Mouse (Mus musculus) c-Kit-positive CD71-negative TER-119-negative erythroid progenitor cells, embryonic 14.5 days (primary cell): ENCODE measurements around the gene Dis3l.
A peak's percentile ranks its signal among the peaks of the same experiment; 100 is the strongest.

ENCODE experiments used
- DNase-seq: peaks from one replicate; pipeline ENCODE4 v3.0.0-alpha.2; 2013; ENCODE audit warnings: low read depth

Gene Dis3l

DNA sequence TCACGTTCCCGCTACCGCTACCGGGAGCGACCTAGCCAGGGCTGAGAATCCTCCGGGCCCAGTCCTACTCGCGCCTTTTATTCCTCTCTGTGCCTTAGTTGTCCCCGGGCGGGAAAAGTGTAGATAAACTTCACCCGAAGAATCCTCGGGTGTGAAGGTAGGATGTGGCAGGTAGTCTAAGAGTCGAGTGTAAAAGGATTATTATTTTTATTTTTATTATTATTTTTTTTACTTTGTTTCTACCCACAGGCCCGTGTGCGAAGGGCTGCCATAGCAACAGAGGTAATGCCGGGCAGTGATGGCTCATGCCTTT, at the start of gene Dis3l:
Dis3l (minus strand) TSS at position 35 of the 313 bp plus-strand sequence.
- no peak for DNase-seq

DNA sequence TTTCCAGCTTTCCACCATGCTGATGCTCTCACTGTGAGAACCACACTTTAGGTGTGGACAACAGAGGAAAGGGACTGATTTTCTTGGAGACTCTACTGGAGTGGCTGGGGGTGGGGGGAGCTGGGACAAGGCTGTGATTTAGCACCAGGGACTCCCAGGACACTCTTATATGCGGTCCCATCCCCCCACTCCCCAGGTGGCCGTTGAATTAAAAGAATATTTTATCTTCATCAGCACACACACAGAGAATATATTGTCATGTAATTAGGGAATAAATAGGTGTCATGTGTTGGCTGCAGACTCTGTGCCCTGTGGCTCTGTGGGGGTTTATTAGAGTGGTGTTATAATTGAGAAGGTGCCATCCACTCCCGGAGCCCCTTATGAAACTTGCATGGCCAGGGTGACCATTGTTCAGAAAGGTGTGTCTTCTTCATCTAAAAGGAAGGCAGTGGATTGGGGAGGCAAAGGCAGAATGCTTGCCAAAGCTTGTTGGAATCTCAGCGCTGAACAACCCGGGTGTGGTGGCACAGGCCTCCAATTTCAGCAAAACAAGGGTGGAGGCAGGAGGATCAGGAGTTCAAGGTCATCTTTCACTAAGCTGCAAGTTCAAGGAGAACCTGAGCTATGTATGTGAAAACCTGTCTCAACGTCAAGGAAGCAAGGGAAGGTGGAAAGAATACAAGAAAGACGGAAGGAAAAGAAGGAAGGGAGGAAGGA, 48.6 kb upstream of the Dis3l start:
- no peak for DNase-seq

DNA sequence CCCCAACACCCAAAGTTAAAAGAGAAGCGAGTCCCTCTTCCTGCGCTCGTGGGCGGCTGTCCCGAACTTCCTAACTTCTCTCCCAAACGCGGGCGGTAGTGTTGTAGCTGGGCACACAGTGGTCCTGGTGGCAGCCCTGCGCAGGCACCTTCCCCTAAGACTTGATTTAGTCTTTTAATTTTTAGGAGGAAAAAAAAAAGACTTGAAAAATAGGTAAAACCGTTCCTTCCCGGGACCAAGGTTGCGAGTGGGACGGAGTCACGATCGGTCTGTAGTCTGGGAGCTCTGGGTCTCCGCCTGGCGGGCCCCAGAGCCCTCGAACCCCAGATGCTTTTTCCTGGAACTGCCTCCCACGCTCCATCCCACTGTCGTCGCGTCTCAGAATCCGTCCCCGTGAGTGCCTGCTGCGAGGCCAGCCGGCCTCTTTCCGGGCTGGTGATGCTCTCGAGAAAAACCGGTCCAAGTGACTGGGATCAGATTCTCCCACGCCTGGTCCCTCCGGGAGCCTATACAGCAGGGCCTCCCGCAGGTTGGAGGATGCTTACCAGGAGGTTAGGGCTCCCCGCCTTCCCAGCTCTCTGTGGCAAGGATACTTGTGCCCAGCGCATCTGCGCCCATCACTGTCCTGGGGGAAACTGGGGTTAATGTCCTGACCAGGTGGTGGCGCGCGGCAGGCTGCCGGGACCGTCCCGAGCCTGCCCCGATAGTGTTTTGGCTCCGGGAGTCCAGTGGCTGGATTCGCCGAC, 45.6 kb upstream of the Dis3l start:
- no peak for DNase-seq

DNA sequence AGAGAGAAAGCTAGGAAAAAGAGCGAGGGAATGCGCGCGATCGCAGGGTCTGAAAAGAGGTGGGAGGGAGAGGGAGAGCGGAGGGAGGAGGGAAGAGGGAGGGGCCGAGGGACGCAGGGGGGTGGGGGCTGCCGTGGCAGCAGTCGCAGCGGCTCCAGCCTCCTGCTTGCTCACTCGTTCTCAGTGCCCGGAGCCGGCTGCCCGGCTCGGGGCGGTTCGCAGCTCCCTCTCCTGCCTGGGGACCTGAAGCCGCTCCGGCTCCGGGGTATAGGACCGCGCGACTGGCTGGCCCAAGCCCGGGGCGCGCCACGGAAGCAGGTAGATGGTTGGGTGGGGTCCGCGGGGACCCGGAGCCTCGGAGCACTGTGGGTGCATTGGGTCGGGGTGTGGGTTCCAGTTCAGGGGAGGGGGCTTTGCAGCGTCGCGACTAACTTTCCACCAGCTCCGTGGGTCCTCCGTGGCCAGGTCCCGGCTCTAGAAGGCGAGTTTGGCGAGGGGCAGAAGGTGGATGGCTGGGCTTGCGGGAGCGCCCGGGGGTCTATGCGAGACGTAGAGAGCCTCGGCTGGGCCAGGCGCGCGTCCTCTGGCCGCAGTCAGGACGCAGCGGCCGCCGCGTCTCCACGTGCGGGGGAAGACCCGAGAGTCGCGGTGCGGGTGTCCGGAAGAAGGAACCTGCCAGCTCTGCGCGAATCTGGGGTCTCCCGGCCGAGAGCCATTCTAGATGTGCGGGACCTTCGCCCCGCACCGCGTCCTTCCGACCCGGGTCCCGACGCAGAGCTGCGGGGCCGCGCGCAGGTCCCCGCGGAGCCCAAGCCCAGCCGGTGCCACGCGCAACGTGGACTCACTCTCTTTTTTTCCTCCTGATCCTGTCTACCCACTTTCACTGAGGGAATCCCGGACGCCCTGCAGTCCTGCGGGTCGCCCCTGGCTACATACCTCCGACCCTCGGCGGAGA, 44.7 kb upstream of the Dis3l start, which contains the start of gene Megf11:
Megf11 (plus strand) TSS at position 116 of the 955 bp plus-strand sequence.
- DNase-seq: peak; percentile 13

DNA sequence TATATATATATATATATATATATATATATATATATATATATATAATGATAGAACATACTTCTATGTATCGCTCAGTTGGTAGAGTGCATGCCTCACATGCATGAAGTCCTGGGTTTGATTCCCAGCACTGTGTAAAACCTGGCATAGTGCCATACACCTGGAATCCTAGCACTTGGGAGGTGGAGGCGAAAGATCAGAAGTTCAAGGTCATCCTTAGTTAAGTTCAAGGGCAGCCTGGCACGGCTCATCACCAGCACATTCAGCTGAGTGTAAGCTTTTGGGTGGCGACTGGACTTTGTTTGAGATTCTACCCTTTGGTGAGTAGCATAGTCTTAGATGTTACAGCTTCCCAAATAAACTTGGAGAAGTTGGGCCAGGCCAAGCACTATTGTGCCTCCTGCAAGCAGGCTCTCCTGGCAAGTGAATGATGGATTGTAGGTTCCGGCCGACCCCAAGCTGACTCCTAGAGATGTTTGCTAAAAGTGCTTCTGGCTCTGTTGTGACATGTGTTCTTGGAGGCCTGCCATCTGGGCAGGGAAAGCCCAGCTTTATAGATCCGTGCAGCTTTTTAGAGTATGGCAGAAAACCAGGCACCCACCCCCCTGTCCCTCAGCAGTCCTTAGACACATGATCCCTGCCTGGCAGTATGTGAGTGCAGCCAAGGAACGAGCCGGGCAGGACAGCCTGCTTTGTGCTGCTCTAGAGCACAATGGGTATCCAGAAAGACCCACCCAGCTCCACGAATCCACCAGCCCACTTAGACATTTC, 42.1 kb upstream of the Dis3l start:
- DNase-seq: no peak

DNA sequence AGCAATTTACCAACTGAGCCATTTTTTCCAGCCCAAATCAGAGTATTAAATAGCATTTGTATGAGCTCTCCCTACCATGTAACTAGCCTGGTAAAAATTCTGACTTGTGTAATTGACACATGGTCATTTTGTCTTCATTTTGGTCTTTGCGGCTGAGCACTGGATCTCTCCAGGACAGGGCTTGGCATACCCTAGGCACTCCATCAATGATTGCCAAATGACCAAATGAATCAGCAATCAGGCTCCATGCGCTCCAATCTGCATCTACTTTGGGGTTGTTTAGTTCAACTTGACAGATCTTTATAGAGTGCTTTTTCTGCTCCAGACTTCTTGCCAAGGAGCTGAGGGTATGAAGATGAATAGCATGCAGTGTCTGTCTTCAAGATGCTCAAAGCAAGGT, 35.3 kb upstream of the Dis3l start:
- DNase-seq: no peak

DNA sequence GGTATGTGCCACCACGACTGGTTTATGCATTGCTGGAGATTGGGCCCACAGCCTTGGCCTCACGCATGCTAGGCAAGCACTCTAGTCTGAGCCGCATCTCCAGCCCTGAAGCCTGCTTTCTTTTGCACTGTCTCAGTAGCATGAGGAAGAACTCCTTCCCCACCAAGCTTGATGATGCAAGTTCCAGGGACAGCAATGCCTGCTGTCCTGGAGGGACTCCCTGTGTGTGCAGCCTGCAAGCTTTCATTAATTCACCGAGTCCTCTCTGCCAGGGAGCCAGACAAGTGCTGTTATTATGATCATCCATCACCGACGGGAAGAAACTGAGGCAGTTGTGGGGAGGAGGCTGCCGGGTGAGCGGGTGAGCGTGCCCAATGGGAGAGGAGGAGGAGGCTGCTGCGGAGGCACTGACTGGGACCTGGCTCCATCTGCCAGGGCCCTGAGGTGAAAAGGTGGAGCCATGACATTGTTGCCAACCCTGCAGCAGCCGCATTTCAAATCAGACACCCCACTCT, 30.3 kb upstream of the Dis3l start:
- no peak for DNase-seq

DNA sequence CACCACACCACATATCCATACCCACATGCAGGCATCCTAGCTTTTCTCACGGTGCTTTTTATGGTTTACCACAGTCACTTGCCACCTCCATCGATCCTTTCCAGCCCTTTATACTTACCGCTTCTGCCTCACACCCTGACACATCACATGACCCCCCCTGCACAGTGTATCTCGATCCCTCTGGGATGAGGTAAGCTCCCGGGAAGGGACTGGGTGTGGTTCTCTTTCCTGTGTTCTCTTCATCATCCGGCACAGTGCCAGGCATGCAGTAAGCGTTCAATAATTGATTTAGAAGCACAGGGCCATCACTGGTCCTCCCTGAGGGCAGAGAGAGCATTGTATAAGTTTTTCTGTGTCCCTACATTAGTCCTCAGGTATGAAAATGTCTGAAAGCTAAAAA, 28.8 kb upstream of the Dis3l start:
- no peak for DNase-seq

DNA sequence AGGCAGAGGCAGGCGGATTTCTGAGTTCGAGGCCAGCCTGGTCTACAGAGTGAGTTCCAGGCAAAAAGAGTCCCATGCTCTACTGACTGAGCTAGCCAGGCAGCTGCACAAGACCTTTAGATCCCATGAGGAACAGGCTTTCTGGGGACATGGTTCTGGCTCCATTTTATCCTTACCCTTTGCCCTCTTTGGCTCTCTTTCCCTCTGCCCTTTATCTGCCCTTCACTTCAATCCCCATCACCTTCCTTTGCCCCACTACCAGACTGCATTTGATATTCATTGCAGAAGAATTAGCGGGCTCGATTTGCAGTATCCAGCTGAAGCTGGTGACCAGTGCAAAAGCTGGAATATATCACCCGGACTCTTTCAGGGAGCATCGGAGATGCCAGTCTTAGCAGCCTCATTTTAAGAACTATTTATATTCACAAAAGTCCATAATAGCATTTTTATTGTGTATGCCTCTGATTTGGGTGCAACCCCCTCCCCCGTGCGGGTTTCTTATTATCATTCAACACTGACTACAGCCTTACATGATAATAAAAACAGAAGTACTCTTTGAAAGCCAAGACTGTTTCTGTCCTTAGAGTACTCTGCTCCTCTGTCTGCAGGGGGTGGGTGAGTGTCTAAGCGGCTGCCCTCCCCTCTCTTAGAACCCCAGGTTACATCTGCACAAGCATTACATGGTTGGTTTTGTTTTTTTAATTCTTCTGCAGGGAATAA, 20.3 kb upstream of the Dis3l start:
- DNase-seq: no peak

DNA sequence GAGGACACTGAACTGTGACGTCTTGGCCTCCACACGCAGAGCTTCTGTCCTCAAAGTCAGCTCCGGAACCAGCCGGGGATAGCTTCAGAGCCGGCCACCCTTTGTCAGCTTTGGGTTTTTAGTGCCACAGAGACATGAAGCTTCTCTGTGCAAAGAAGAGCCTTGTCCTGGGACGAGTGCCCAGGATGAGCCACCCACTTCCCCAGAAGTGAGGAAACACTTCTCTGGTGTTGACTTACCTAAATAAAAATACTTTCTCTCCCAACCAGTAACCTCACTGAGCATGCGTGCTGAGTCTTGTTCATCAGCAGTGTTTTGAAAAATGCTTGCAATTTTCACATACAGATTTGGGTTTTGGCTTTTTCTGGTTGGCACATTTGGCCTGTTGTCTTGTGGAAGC, 14.5 kb upstream of the Dis3l start:
- no peak for DNase-seq

DNA sequence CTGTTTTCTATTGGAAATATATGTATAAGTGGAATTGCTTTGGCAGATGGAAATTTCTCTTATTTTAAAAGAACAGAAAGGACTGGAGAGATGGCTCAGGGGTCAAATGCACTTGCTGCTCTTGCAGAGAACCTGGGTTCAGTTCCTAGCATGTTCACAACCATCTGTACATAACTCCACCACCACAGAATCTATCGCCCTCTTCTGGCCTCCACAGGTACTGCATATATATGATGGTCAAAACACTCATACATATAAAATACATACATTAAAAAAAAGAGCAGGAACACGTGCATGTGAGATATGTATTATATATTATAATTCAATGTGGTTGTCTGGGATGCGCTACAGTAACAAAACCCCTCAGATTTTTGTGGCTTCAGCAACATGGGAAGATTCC, 10.1 kb upstream of the Dis3l start:
- no peak for DNase-seq

DNA sequence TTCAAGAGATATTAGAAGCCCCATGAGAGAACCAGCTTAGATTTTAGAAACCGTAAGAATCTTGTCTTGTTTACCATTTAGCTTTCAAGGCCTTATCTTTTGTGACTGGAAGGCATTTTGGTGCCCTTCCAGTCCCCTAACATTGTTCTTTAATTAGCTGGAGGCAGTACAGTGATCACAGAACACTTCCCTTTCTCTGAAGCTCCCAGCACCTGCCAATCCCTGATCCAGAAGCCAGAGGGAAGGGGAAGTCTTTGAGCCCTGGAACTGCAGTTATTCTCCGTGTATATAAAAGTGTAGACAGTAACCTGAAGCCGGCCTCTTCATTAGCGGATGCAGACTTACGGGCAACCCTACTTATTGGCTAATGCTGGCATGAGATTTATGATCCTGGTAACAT, 8.4 kb upstream of the Dis3l start:
- no peak for DNase-seq

DNA sequence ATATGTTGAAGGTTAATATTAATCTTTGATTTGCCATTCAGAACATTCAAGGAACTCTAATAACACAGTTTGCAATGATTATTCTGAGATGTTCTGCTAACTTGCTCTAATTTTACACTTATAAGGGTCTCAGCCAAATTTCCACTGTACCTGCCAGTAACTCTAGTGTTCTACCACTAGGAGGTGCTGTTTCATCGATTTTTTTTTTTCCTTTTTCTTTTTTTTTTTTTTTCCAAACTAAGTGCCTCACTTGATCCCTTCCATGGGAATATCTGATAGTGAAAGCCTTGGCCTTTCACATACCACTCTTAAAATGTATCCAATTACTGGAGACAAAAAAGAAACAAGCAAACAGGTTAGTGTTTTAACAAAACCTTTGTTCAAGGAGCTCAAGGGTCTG, 6.3 kb upstream of the Dis3l start:
- DNase-seq: no peak

DNA sequence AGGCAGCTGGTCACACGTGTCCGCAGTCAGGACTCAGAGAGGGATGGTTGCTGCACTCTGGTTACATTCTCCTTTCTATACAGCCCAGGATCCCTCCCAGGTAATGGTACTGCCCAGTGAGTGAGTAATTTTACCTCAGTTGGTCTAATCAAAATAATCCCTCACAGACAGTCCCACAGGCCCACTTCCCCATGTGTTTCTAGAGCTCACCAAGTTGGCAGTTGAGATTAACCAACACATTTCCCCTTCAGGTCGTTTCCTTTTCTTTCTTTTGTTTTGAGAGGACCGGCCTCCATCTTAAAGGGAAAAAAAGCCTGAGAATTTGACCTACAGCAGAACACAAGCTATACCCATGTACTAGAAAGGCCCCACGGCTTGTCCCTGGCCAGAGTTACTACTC, 4.8 kb upstream of the Dis3l start:
- no peak for DNase-seq

DNA sequence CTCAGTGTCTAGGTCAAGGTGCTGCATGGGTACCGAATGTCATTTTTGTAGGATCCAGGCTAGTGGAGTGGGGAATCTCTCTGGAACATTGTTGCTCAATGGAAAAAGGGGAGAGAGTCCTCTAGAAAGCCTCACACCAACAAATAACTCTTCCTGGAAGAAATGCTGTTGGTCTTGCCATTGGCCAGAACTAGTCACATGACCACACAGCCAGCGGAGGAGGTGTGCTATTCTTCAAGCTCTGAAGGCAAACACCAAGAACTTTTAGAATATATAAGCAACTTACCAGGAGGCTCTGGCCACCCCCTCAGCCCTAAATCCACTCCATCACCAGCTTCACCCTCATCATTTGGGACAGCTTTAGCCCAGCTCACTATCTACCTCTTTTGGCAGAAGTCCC, 2.6 kb upstream of the Dis3l start:
- DNase-seq: no peak

DNA sequence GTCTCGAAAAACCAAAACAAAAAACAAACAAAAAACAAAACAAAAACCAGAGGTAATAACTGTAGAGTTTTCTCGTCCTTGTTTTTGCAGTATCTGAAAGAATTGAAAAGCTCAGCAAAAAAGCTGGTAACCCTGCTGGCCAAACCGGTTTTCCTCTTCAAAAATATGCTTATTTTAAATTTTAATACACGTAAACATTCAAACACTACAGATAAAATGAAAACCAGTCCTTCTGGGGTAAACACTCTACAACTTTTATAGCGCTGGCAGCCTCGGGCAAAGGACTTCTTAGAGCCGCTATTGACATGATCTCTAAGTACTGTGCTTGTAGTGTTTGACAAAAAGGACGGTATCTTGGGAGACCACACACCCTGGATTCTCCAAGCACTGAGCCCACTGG, 583 bp upstream of the Dis3l start:
- no peak for DNase-seq

DNA sequence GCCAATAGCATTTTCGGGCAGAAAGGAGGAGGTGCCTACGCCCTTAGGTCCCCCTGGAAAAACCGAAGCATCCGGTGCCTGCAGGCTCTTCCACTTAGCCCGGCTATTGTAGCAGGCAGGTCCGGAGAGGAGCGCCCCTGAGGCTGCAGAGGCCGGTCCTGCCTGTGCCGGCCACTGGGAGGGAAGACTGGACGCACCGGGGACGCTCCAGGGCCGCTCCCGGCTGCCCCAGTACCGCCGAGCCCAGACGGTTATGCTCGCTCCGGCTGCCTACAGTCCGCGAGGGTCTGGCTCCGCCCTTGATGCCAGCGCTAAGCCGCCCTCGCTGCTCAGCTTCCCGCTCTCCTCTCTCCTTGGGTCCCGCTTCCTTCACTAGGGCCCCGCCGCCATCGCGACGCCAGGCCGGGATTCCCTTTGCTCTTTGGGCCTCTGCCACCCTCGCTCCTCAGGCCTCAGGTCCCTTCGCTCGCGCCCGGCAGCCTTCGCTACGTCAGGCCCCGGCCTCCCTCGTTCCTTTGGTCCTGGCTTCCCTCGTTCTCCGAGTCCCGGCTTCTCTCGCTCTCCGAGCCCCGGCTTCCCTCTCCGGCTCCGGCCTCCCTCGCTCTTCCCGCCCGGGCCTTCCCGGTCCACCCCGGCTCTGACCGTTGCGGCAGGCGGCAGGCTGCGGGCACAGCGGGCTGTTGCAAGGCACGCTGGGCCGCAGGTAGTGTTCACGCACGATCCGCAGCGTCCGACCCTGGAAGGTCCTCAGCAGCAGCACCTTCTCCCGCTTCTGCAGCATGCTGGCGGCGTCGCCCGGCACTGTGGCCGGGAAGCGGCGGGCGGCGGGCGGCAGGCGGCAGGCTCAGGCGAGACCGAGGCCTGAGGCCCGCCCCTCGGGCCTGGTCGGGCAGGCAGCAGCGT, 486 bp downstream of the Dis3l start:
- DNase-seq: peak; percentile 50

DNA sequence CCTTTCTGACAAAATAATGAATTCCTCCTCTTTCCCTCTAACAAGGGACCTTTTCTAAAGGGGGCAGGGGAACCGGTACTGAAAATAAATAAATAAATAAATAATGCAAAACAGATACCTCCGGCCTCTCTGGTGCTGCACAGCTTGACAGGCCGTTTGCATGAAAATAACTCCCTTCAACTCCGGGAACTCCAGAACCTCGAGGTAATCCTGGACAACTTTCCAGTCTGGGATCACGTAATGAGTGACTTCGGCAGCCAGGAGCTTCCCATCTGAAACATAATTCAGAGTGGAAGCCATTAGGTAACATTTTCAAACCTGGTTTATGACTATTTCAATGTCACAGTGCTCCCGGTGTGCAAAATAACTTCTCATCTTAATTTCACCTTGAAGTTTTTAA, 1.7 kb downstream of the Dis3l start:
- DNase-seq: no peak

DNA sequence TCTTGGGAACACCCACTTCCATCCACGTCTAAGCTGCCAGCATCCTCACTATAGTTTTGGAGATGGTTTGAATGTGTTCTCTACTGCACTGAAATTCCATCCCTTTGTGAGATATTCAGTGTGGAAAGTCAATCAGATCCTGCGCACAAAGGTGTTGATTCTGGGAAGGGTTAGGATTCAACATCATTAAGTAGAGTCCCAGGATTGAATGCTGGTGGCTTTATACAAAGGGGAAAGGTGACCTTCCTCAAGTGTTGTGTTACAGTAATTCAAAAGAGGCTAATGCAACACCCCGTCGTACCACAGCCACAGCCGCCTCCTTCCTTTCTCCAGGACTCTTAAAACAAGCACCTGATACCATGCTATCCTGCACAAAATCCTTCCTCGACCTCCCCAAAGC, 5.3 kb downstream of the Dis3l start:
- no peak for DNase-seq

DNA sequence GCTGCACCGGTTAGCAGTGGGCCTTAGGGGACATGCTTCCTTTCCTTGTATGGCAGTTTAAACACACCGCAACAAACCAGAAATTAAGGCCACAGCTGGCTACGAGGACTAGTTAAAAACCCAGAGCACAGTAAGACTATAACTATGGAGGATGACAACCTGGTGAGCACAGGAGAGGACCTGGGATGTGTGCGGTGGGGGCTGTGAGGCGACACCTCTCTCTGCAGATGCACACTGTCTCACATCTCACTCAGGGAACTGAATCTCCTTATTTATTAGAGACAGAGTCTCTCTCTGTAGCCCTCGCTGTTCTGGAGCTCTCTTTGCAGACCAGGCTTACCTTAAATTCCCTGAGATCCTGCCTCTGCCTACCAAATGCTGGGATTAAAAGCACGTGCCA, 17.1 kb downstream of the Dis3l start:
- DNase-seq: no peak
